Mouse (Mus musculus) heart, postnatal 25 days (tissue): Measurements from ENCODE around the gene Cdh5. TPM values are rescaled to one million over a fixed set of nuclear protein-coding genes. Genes with fewer than 3 reads are reported as not detected.
A peak's percentile ranks its signal among the peaks of the same experiment; 100 is the strongest.
"Not testable (repeated sequence)": the region's sequence is repeated elsewhere in the genome, so short reads cannot be mapped to it uniquely, and the experiment has no call there.

Experiments used
- DNase-seq: peaks from one replicate; pipeline ENCODE4 v3.0.0; 2022; ENCODE audit warnings: low spot score
- intact Hi-C: fragments of 180-260 bp; cut with DNase I; formaldehyde crosslinking; loops from one replicate; pipeline ENCODE4 v1.15.1; 2025
- total RNA-seq, 2 experiments: library from RNA; stranded (reverse); gene quantifications; 2 replicates each; pipeline ENCODE4 v1.2.3; 2021

Cdh5 gene
- total RNA-seq, 2 experiments from 2014 or later = 127 to 153 TPM

- DNase-seq = no peak
- intact Hi-C loops = loop anchor here (5.0 kb wide), 1 partner anchor 38 kb away; no protein-coding TSS in a partner anchor
Observed at GRCm38 (mm10) chr8:104088881-104089280, 12.5 kb upstream of the Cdh5 start.

GRCm38 (mm10) chr8:104090993-104091900 lies 10.2 kb upstream of the Cdh5 start:
- DNase-seq, intact Hi-C loops: not testable (repeated sequence)

GRCm38 (mm10) chr8:104093336-104093735 lies 8.1 kb upstream of the Cdh5 start:
- no peak for DNase-seq
- intact Hi-C loops = no loop called here

GRCm38 (mm10) chr8:104095595-104095994 lies 5.8 kb upstream of the Cdh5 start:
- peak; percentile 45 for DNase-seq
- intact Hi-C loops = no loop called here

GRCm38 (mm10) chr8:104096644-104097043 lies 4.8 kb upstream of the Cdh5 start:
- DNase-seq = peak; percentile 40
- intact Hi-C loops = no loop called here

- DNase-seq = no peak
- intact Hi-C loops = no loop called here
Observed at GRCm38 (mm10) chr8:104098671-104099346, 2.6 kb upstream of the Cdh5 start.

GRCm38 (mm10) chr8:104099347-104100099 lies 1.9 kb upstream of the Cdh5 start:
- intact Hi-C loops = no loop called here
- peak; percentile 39 for DNase-seq

- intact Hi-C loops, DNase-seq: not testable (repeated sequence)
Observed at GRCm38 (mm10) chr8:104100724-104101123, 701 bp upstream of the Cdh5 start.

GRCm38 (mm10) chr8:104103462-104103861 lies 2.0 kb downstream of the Cdh5 start:
- no peak for DNase-seq
- intact Hi-C loops = no loop called here

GRCm38 (mm10) chr8:104105768-104106167 lies 4.3 kb downstream of the Cdh5 start:
- no peak for DNase-seq
- intact Hi-C loops = no loop called here

- intact Hi-C loops = no loop called here
- no peak for DNase-seq
Observed at GRCm38 (mm10) chr8:104106276-104106946, 5.0 kb downstream of the Cdh5 start.

- intact Hi-C loops = no loop called here
- no peak for DNase-seq
Observed at GRCm38 (mm10) chr8:104107111-104107510, 5.7 kb downstream of the Cdh5 start.

GRCm38 (mm10) chr8:104108048-104108447 lies 6.6 kb downstream of the Cdh5 start:
- intact Hi-C loops = no loop called here
- DNase-seq = no peak

GRCm38 (mm10) chr8:104110498-104111134 lies 9.2 kb downstream of the Cdh5 start:
- no peak for DNase-seq
- intact Hi-C loops = loop anchor here (10.0 kb wide), 1 partner anchor 324 kb away; no protein-coding TSS in a partner anchor

GRCm38 (mm10) chr8:104121640-104122416 lies 20.4 kb downstream of the Cdh5 start:
- no peak for DNase-seq

GRCm38 (mm10) chr8:104123080-104123657 lies 21.7 kb downstream of the Cdh5 start:
- intact Hi-C loops = no loop called here
- DNase-seq = no peak

More at GRCm38 (mm10) chr8:104121640-104122416, 20.4 kb downstream of the Cdh5 start:
- intact Hi-C loops = no loop called here

GRCm38 (mm10) chr8:104124534-104124933 lies 23.1 kb downstream of the Cdh5 start:
- intact Hi-C loops = no loop called here

More at GRCm38 (mm10) chr8:104124534-104124933, 23.1 kb downstream of the Cdh5 start:
- DNase-seq = no peak
